Mouse (Mus musculus): ENCODE data around the gene Pate4. TPM values are rescaled to one million over a fixed set of nuclear protein-coding genes. Genes with fewer than 3 reads are reported as not detected.

Pate4 gene
- total RNA-seq, 2 experiments from 2014 or later = not detected

Other genes starting within 250 kb of the Pate4 start
- gene Cdon, start 190.8 kb downstream of the Pate4 start, total RNA-seq (2021) = 10 to 100 TPM in 1 of 2 experiments, 1 to 10 TPM in 1; 8.5 to 10.4 TPM
- not detected for gene Gm1113, start 93.7 kb downstream of the Pate4 start, total RNA-seq (2021)
- 10 to 100 TPM; 13.8 to 14.7 TPM for gene Ddx25, start 53.4 kb downstream of the Pate4 start, total RNA-seq (2021)
- 10 to 100 TPM; 12.7 to 13.7 TPM for gene Pus3, start 53.3 kb downstream of the Pate4 start, total RNA-seq (2021)
- 1 to 10 TPM in 1 of 2 experiments, under 1 TPM in 1; 0.74 to 1.6 TPM for gene Pate2, start 41.7 kb downstream of the Pate4 start, total RNA-seq (2021)
- 10 to 100 TPM in 1 of 2 experiments, 1 to 10 TPM in 1; 9.2 to 10.6 TPM for gene Hyls1, start 41.5 kb downstream of the Pate4 start, total RNA-seq (2021)
- gene Pate3, start 36.3 kb upstream of the Pate4 start, total RNA-seq (2021) = not detected
- gene Pate1, start 75.4 kb upstream of the Pate4 start, total RNA-seq (2021) = not detected
- gene Gm17677, start 129.1 kb upstream of the Pate4 start, total RNA-seq (2021) = not detected
- gene Gm17727, start 166.2 kb upstream of the Pate4 start, total RNA-seq (2021) = not detected
- gene Gm27235, start 178.2 kb upstream of the Pate4 start, total RNA-seq (2021) = not detected
- not detected for gene D730048I06Rik, start 178.2 kb upstream of the Pate4 start, total RNA-seq (2021)
- gene 9230110F15Rik, start 232.2 kb upstream of the Pate4 start, total RNA-seq (2021) = not detected